Mouse (Mus musculus): ENCODE results near the gene Onecut1.

DNA sequence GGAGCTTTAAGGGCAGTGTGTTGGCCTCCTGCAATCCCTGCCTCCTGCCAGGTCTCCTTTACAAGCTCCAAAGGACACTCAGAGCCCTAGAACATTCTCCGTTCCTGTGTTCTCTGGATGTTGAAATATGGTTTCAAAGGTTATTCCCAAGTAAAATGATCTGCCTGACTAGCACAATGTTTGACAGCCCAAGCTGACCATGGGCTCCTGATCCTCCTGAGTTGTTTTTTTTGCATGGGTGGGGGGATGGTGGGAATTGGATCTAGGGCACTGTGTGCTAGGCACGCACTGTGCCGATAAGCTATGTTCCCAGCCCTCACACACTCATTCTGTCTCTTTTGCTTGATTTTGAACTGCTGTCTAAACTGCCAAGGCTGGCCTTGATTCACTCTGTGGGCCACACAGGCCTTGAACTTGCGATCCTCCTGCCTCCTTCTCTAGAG is 68.3 kb downstream of the Onecut1 start:
- TF ChIP-seq CTCF (conservative IDR thresholded peaks at IDR 0.05 in 1 of 2, IDR thresholded peaks at IDR 0.05 in 1 of 2; ENCODE audit: low read depth in 2 of 2, low read length in 2 of 2) (no peak), RAD21 (IDR thresholded peaks at IDR 0.05; ENCODE audit: low read depth, low read length) (no peak), ZMIZ1 (IDR thresholded peaks at IDR 0.05; ENCODE audit: low read depth, low read length) (no peak), JUND (conservative IDR thresholded peaks at IDR 0.05; ENCODE audit: low read depth, low read length) (no peak), RCOR1 (conservative IDR thresholded peaks at IDR 0.05; ENCODE audit: low read depth, low read length) (no peak), EP300 (IDR thresholded peaks at IDR 0.05; ENCODE audit: low read length) (no peak), ZC3H11A (IDR thresholded peaks at IDR 0.05; ENCODE audit: low read depth, low read length) (no peak), E2F4 (IDR thresholded peaks at IDR 0.05; ENCODE audit: insufficient replicate concordance, low read depth, low read length) (no peak), HCFC1 (IDR thresholded peaks at IDR 0.05; ENCODE audit: low read depth, low read length) (no peak), NRF1 (IDR thresholded peaks at IDR 0.05; ENCODE audit: low read depth, low read length) (no peak)
